Mouse (Mus musculus): ENCODE measurements around the gene Ush1g.

The Ush1g gene

DNA sequence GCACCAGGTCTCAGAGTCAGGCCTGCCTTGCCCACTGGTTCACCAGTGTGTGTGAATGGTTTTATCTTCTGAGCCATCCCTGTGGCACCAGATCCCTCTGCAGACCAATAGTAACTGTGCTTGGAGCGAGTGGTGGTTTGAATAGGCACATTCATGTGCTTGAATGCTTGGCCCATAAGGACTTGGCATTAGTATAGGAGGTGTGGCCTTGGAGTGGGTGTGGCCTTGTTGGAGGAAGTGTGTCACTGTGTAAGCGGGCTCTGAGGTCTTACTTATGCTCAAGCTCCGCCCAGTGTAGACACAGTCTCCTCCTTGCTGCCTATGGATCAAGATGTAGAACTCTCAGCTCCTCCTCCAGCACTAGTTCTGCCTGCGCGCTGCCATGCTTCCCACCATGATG is 34.5 kb downstream of the Ush1g start:
- no peak for DNase-seq

DNA sequence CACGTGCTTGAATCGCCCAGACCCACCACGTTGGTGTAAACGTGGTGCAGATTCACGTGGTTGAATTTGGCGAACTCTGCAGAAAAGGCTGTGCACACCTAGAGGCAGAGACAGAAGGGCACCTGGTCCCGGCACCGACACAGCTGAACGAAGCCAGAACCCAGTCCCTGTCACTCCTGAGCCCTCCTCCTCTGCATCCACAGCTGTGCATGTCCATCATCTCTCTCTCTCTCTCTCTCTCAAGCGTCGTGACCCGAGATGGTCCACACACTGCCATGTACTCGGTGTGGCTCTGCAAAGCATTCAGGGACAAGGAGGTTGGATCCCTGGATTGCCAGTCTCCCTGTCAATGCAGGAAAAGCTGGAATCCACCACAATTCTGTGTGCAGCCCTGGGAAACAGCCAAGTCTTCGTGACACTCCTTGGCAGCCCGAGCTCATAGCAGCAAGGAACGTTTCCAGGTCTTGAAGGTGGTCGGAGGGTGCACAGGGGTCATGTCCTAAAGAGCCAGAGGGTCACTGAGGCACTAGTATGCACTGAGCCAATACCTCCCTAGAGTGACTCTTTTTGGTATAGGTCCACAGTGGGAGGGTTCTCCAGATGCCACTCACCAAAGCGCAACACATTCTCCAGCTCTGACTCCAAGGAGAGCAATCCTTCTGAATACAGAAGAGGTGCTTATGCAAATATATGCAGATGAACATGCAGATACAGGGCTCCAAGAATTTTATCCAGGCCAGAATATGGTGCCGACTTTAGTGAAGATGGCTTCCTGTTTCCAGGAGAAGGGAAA is 35.4 kb downstream of the Ush1g start:
- DNase-seq: no peak

DNA sequence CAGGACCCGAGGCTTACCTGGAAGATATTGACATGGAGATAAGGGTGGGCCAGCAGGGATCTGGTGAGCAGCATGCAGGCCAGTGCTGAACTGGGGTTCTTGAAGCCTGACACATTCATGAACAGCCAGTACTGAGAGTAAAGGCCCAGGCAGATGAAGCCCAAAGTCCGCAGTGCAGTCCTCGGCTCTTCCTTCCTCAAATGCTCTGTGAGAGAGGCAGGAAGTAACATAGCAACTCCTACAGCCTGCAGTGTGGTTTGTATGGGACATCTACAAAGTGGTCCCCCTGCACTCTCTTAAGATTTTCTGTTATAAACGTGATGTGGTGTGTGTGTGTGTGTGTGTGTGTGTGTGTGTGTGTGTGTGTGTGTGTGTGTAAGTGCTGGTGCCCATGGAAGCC is 36.6 kb downstream of the Ush1g start:
- DNase-seq: no peak

DNA sequence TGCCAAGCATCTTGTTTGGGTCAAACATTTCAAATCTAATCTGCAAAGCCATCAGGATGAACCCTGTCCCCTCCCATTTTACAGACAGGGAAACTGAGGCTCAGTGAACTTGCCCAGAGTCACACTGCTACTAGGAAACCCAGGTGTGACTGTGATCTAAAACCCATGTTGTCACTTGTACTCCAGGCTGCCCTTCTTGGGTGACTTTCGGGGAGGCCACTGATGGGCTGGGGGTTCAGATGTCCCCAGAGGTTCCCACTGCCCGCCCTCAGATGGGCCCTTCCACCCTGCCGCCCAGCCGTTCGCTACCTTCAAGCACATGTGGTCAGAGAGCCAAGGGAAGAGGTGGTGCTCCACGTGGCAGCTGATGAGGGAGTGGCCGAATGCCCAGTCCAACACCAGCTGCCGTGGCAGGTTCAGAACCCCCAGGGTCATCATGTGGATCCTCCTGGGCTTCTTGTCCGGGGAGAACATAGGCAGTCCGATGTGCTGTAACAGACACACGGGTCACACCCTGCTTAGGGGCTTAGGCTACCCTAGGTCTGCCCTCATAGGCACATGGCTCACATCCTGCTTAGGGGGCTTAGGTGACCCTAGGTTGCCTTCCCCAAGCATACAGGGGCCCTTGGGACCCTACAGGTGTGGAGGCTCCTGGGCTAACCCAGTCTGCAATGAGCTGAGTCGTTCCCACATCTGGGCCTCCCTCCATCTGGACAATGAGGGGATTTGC is 37.8 kb downstream of the Ush1g start:
- DNase-seq: no peak

DNA sequence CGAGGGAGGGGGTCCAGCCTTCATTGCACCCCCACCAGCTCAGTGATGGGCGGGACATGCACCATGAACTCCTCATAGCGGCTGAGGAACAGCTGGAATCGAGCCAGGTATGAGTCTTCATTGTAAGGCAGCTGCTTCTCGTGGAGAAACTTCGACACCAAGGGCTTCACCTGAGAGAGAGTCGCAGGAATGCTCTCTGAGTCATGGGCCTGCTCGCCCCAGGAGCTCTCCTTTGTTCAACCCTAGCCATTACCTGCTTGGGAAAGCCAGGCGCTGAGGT is 38.4 kb downstream of the Ush1g start:
- no peak for DNase-seq

DNA sequence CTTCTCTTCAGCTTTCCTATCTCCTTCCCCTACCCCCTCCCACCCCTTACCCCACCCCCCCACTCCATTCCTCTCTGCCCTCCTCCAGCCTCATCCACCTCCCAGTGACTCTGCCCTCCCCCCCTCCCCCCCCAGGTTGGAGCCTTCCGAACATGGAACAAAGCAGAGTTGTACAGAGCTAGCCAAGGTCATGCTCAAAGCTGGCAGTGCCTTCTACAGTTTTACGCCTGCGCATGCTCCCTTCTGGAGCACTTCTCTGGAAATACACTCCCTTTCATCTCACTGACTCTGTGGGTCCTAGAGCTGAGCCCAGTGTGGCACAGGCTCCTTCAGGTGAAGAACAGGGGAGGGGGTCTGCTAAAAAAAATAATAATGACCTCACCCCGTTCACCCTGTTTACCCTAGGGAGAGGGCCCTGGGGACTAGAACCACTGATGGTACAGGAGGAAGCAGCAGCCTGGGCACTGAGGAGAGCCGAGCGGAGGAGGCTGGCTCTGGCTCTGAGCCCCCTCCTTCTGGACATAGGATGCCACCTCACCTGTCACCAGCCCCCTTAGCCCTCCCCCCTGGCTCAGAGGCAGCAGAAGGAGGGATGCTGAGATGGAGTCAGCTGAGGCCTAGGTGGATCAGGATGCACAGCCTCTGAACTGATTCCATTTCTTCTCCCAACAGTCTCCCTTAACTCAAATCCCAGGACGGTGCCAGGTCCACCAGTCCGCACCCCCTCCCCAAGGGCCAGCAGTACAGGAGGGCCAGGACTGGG is 38.9 kb downstream of the Ush1g start:
- DNase-seq: no peak

DNA sequence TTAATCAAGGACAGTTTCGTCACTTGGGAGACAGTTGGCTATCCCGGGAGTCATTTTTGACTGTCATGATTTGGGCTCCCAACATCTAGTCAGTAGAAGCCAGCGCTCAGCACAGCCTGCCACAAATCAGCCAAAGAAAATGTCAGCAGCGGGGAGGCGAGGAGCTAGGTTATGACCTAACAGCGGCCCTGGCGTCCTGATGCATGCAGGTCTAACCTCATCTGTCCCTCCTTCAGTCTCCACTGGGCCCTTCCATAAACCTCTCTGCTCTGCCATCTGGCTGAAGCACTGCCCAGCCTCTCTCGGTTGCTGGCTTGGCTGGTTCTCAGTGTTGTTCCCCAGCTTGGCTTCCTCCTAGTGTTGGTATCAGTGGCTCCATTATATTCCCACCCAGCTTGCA is 39.5 kb downstream of the Ush1g start:
- DNase-seq: no peak

DNA sequence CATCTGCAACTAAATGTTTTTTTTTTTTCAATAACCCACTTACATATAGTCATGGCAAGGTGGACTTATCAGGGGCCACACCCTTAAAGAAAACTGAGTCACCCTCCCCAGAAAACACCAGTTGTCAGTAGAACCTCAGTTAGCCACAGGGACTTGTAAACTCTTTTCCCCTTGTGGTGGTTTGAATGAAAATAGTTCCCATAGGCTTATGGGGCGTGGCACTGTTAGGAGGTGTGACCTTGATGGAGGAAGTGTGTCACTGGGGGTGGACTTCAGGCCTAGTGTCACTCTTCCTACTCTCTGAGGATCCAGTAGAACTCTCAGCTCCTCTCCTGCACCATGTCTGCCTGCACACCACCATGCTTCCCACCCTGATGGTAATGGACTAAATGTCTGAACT is 42.1 kb downstream of the Ush1g start:
- no peak for DNase-seq

DNA sequence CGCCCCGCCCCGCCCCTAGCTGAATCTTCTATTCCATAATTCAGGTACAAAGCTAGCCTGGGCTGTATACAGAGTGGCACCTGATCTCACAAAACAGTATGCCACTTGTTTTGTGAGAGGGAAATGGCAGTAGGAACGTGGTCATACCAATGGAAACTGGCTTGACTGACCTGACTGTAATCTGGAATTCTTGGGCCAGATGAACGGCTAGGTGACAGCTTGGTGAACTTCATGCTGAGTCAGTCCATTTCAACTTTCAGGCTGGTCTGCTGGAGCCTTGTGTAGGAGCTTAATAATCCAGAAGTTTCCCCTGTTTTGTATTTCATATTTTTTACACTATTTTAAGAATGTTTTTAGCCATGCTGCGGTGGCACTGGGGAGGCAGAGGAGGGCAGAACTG is 43.7 kb downstream of the Ush1g start:
- DNase-seq: no peak

DNA sequence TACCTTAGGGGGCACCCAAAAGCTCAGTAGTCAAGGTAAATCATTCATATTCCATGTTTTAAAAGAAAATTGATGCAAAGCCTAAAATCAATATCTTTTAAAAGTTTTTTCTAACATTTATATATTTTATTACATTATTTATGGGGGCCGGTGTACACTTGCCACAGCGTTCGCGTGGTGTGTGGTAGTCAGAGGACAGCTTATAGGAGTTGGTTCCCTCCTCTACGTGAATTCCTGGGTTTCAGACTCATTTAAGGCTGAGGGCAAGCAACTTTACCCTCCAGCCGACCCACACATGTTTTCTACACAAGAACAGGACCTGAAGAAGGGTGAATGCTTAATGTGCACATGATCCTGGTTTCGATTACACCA is 44.3 kb downstream of the Ush1g start:
- DNase-seq: no peak

DNA sequence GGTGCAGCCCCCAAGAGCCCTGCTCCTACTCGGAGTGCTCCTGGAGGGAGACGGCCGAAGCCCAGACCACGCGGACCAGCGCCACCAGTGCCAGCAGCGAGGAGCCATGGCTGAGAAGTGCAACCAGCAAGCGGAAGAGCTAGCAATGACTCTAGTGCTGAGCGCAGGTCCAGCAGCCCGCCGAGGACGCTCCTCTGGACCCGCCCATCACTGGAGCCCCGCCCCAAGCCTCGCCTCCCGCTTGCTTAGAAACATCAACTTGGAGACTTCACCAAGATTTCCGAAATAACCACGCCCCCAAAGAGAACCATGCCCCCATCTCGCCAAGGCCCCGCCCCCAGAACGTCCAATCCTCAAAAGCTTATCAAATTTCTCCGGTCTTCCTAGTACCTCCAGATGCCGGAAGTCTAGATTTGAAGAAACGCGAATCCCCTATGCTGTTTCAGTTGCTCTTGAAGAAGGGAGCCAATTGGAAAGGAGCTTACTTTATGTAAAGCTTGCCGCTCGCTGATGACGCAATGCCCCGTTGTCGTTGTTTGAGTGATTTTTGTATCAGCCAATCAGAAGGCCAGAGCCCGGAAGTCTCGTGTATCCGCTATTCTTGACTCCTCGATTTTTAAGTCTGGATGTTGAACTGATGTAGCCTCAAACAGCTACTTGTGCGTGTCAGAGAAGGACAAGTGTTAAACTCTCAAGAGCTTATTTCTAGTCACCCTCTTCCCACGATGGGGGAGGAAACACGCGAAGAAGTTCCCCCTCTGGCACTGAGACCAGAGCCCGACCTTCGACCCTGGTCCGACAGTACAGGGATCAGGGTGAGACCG is 44.8 kb downstream of the Ush1g start, which contains the start of gene Fdxr:
Fdxr (minus strand) TSS at position 271 of the 824 bp plus-strand sequence.
- peak; percentile 99 for DNase-seq

DNA sequence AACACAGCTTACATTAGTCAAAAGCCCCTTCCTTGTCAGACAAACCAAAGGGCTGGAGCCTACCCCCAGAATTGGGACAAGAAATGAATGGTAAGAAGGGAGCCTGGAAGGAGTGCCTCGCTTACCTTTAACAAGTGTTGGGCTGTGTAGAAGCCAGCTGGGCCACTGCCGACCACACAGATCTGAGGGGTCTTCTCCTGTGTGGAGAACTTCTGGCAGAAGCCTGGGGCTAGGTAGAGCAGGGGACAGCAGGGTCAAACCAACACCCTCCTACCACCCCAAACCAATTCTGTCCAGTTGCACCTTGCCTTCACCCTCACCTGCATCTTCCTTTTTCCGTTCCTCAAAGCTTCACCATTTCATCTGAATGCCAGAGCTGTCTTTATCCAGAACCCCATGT is 45.9 kb downstream of the Ush1g start:
- DNase-seq: no peak

DNA sequence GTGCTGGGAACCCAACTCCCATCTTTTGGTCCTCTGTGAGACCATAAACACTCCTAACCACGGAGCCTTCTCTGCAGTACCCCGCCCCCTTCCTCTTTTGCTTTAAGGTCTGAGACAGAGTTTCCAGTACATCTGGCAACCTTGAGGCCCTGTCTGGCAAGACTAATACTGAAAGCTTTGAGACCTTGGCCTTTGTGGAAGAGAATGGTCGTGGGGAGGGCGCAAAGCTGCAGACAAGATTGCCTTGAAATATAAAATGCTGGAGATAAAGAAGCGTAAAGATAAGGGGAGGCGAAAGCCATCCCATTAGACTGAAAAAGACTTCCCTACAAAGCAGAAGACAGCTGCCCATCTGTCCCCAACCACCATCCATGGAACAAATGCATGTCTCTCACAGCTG is 46.3 kb downstream of the Ush1g start:
- no peak for DNase-seq

DNA sequence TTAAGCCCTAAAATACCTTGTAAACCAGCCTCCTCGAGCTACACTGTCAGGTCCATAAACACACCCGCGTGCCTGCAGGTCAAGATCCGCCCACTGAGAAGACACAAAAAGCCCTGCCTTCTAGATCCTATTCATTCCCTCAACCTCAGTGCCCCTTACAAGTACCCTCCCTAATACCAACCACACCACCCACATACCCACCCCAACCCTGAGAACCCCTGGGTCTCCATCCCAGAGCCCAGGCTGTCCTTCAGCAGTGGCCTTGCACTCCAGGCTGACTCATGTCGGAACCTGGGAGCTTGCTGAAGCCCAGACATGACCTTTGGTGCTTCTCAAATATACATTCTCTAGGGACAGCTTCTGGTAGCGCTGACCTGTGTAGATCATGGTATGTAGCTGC is 47.1 kb downstream of the Ush1g start:
- DNase-seq: no peak

DNA sequence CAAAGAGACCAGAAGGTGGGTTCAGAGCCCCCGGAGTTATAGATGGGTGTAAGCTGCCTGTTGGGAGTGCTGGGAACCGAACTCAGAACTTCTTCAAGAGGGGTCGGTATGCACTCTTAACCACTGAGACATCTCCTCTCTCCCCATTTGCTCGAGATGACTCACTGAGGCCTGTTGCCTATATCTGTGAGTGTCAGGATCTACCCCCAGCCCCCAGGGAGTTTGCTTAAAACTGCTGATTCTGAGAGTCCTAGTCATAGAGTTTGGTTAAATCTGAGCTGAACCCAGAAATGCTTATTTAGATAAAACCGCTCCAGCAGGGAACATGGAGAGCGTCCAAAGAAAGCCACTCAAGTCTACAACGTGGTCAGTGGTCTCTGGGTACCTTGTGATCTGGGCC is 47.7 kb downstream of the Ush1g start:
- no peak for DNase-seq

DNA sequence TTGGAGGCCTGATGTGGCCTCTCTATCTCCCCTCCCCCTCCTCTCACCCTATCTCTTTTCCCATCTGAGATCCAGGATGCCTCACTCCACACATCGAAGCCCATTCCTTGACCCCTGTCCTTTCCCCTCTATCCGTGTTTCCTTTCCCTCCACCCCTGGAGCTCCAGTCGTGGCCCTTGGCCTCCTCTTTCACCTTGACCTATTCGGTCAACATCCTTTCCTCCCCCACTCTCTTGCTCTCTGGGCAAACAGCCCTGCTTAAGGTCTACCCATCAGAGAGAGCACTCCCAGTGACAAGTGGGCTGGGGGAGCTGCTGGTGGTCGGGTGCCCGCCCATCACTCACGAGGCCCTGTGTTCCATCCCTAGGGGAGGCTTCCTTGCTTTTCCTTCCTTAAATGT is 48.1 kb downstream of the Ush1g start:
- DNase-seq: no peak

DNA sequence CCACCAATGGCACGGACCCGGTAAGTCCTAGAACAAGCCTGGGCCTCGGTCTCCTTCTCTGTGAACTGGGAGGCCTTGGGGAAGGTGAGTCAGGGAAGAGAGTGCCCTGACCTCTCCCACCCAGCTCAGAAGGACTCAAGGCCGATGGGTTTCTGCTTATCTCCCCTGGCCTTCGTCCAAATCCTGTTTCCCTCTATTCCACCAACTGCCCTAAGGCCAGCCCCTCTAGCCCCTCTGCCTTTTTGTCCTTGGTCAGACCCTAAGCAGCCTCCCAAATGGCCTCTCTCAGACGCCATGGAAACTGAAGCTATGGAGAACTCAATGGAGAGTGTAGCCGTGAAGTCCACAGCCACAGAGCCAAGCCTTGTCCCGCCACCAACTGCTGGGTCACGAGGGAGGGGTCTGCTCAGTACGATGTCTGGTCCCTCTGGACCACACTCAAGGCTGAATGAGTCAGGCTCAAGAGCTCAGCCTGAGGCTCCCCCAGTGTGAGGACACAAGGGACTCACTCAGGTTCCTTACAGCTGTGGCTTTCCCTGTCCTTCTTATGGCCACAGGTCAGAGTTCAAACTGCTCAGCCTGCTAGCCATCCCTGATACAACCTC is 48.8 kb downstream of the Ush1g start:
- no peak for DNase-seq

DNA sequence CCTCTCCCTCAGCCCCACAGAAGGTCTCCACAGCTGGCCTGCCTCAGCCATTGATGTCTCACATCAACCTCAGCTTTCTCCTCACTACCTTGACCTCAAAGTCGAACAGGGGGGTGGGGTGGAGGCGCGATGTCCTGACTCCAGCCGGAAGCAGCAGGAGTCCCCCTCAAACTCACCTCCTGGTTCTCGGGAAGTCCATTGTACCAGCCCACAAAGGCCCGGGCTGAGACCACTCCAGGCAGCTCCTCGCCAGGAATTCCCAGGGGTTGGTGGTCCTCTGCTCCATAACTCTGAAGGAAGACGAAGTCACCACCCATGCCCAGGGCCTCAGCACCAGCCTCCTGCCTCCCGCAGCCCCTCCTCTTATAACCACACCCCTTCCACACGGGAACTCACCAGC is 50.4 kb downstream of the Ush1g start:
- no peak for DNase-seq

DNA sequence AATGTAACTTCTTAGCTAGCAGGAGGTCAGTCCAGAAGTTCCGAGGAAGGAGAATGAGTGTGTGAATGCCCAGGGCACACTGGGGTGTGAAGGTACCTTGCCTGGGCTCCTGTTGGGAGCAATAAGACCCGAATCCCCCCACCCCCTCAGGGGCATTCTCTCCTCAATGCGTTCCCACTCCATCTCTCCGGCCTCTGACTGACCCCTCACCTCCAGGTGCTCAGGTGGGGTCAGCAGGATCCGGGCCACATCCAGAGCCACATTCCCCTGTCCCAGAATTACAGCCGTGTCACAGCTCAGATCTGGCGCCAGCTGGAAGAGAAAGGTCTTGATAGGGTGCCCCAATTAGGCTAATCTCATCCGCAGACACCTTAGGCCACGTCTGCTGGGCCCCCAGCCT is 50.8 kb downstream of the Ush1g start:
- DNase-seq: no peak

DNA sequence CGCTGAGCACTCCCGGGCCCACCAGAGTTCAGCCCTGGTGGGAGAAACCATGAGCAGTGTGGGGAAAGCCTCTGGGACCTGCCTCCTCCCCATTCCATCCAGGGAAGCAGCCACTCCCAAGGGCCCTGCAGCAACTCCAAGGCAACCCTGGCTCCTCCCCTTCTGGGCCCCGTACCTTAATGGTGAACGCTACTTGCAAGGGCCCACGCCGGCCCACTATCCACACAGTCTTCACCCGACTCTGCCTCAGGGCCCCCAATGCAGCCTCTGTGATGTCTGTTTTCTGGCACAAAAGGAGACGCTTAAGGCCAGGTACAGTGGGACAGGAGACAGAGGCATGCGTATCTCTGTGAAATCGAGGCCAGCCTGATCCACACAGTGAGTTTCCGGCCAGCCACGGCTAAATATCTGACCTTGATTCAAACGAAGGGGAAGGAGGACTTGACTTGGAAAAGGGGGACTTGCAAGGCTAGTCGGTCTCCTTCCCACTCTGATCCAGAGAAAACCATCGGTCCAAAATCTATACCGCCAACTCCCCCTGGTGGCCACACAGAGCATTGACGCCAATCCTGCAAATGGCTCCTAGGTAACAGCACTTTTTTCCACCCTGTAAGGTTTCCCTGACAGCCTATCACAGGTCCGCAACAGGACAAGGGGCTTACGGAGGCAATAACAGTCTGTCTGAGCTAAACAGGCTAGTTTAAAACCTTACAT is 51.5 kb downstream of the Ush1g start:
- peak in 1 of 2 experiments; percentile 66 for DNase-seq

DNA sequence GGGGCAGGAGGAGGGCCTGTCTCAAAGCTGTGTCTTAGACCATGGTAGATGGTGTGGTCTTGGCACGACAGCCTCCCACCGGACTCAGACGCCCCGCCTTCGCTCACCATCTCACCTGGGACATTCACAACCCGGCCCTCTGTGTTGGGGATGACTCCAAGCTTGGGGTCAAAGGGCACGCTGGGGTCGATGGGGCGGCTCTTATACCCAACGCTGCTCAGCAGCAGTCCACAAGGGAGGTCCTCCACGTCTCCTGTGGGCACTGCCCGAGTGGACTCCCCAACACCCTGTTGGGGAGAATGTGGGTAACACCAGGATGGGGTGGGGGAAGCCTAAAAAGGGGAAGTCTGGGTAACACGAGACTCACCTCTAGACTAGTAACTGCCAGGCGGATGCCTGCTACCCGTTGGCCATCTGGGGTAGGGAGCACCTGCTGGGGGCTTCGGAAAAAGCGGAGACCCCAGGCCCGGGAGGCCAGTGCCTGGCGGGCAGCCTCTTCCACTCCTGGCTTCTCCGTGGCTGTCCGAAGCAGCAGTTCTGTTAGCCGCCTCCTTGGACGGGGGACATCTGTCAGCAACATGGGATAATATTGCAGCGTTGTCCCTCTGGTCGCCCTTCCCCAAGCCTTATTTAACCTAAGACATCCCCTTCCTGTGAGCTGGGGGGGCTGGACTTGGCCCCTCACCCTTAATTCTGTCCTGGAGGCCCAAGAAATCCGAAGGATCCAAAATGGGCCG is 52.3 kb downstream of the Ush1g start:
- DNase-seq: no peak
